ENCODE assay signal across 14 mouse cellular contexts in genomic region chr5:111425813-111426212, GRCm38 (mm10). TPM values are rescaled to one million over a fixed set of nuclear protein-coding genes. Genes with fewer than 3 reads are reported as not detected.
DNase-seq lines count a peak whose midpoint lies in the region; ATAC-seq and TF ChIP-seq lines count a peak whose summit lies in the region.
"Had no signal": no experiment of that assay in that cellular context is flagged by ENCODE, and none has a peak within 500 bp of the region (broad histone marks: within the 10 kb centered on the region; RNA-seq: fewer than 3 reads in every experiment).

No protein-coding gene starts in this region.

- DNase-seq in forebrain, embryonic 11.5 days (ENCODE audit: low spot score): no peak
- DNase-seq in forebrain, embryonic 10.5 days (ENCODE audit: extremely low spot score, low spot score): no peak
- no peak for DNase-seq in forebrain, embryonic 14.5 days (ENCODE audit: low spot score)
- no peak for DNase-seq in midbrain, postnatal 0 days (ENCODE audit: low spot score)
- DNase-seq in lung, adult 2 months: no peak
- DNase-seq in kidney, postnatal 36 days: no peak
- DNase-seq: cerebellum, adult 11-12 months; gastrocnemius, postnatal 25 days; lung, adult 18-20 months; thymus, postnatal 14 days had no signal

- peaks cover 7% of the 10 kb centered on the region for H3K36me3 ChIP-seq in forebrain, embryonic 11.5 days (ENCODE audit: control insufficient read depth, insufficient read depth, low read length)
- H3K36me3 ChIP-seq in forebrain, embryonic 10.5 days (replicated peaks): peaks cover 95% of the 10 kb centered on the region
- H3K36me3 ChIP-seq in forebrain, embryonic 14.5 days (ENCODE audit: control insufficient read depth, insufficient read depth, low read length): peaks cover 78% of the 10 kb centered on the region
- 0 out of 2 replicates have a peak, but pooled peaks cover 2% of the 10 kb centered on the region for H3K36me3 ChIP-seq in hindbrain, embryonic 16.5 days (ENCODE audit: control insufficient read depth, insufficient read depth, low read length)
- H3K36me3 ChIP-seq in midbrain, postnatal 0 days (ENCODE audit: insufficient read depth, low read length): peaks cover 5% of the 10 kb centered on the region; the same call in 1 of the 2 replicates

- TF ChIP-seq CTCF in midbrain, postnatal 0 days (IDR thresholded peaks at IDR 0.05): no peak
- TF ChIP-seq CTCF in lung, adult 2 months (IDR thresholded peaks at IDR 0.05; ENCODE audit: insufficient read depth, low read length): no peak

- H3K4me1 ChIP-seq in forebrain, embryonic 11.5 days (replicated peaks; ENCODE audit: control insufficient read depth, insufficient read depth, low read length): peaks cover 60% of the 10 kb centered on the region
- H3K4me1 ChIP-seq in forebrain, embryonic 10.5 days: peaks cover 98% of the 10 kb centered on the region
- H3K4me1 ChIP-seq in forebrain, embryonic 14.5 days (ENCODE audit: control insufficient read depth, insufficient read depth, low read length): peaks cover 67% of the 10 kb centered on the region
- H3K4me1 ChIP-seq in hindbrain, embryonic 16.5 days (ENCODE audit: control insufficient read depth, insufficient read depth, low read depth, low read length): peaks cover 53% of the 10 kb centered on the region
- H3K4me1 ChIP-seq in midbrain, postnatal 0 days (ENCODE audit: insufficient read depth, low read length): peaks cover 20% of the 10 kb centered on the region
- H3K4me1 ChIP-seq in lung, adult 2 months (ENCODE audit: control insufficient read depth, insufficient read depth, low read length): no peaks in the 10 kb centered on the region
- H3K4me1 ChIP-seq: megakaryocyte, embryonic 14.5 days had no signal

- H3K9ac ChIP-seq in forebrain, embryonic 11.5 days (ENCODE audit: low read length): no peak overlapping the region
- peak overlapping the region; percentile 100 for H3K9ac ChIP-seq in forebrain, embryonic 14.5 days (ENCODE audit: low read length)
- H3K9ac ChIP-seq in hindbrain, embryonic 16.5 days (ENCODE audit: low read depth, low read length): peak overlapping the region; percentile 52
- H3K9ac ChIP-seq in midbrain, postnatal 0 days (replicated peaks; ENCODE audit: low read length, poor library complexity, severe bottlenecking): peak overlapping the region; percentile 55

- H3K27ac ChIP-seq in forebrain, embryonic 11.5 days (ENCODE audit: low read depth, low read length): no peak overlapping the region
- H3K27ac ChIP-seq in forebrain, embryonic 10.5 days: no peak overlapping the region
- H3K27ac ChIP-seq in forebrain, embryonic 14.5 days (ENCODE audit: low read depth, low read length): peak overlapping the region; percentile 31; the same call in 1 of the 2 replicates
- H3K27ac ChIP-seq in hindbrain, embryonic 16.5 days (ENCODE audit: low read depth, low read length): no peak overlapping the region; the same call in 1 of the 2 replicates
- H3K27ac ChIP-seq in midbrain, postnatal 0 days (ENCODE audit: low read depth, low read length): 0 out of 2 replicates have a peak overlapping the region, but pooled peaks have one; percentile 63

- no peak for ATAC-seq in forebrain, embryonic 11.5 days (replicated peaks; ENCODE audit: low FRiP score)
- no peak for ATAC-seq in forebrain, embryonic 14.5 days
- no peak for ATAC-seq in hindbrain, embryonic 16.5 days
- no peak for ATAC-seq in midbrain, postnatal 0 days (ENCODE audit: low FRiP score)
- ATAC-seq in activated CD4-positive, CD25-positive, alpha-beta regulatory T cell, adult 4 months: no peak

- H3K4me2 ChIP-seq in forebrain, embryonic 11.5 days (ENCODE audit: low read depth, low read length, severe bottlenecking): peak overlapping the region; percentile 33
- peak overlapping the region; percentile 96 for H3K4me2 ChIP-seq in forebrain, embryonic 14.5 days (ENCODE audit: low read length)
- H3K4me2 ChIP-seq in hindbrain, embryonic 16.5 days (ENCODE audit: low read length): peak overlapping the region; percentile 67
- peak overlapping the region; percentile 92 for H3K4me2 ChIP-seq in midbrain, postnatal 0 days (ENCODE audit: low read depth, low read length, poor library complexity, severe bottlenecking)

- no peaks in the 10 kb centered on the region for H3K27me3 ChIP-seq in forebrain, embryonic 11.5 days (ENCODE audit: control insufficient read depth, insufficient read depth, low read length)
- H3K27me3 ChIP-seq in forebrain, embryonic 10.5 days (ENCODE audit: poor library complexity, severe bottlenecking): peaks cover 9% of the 10 kb centered on the region
- H3K27me3 ChIP-seq in forebrain, embryonic 14.5 days (replicated peaks; ENCODE audit: control insufficient read depth, insufficient read depth, low read length): no peaks in the 10 kb centered on the region
- H3K27me3 ChIP-seq in hindbrain, embryonic 16.5 days (replicated peaks; ENCODE audit: control insufficient read depth, insufficient read depth, low read length): no peaks in the 10 kb centered on the region
- H3K27me3 ChIP-seq in midbrain, postnatal 0 days (ENCODE audit: insufficient read depth, low read length): no peaks in the 10 kb centered on the region

- 87% methylated on average over 9 of the region's 9 CpGs for WGBS in forebrain, embryonic 11.5 days
- 92% methylated on average over 9 of the region's 9 CpGs for WGBS in forebrain, embryonic 10.5 days
- WGBS in forebrain, embryonic 14.5 days: 62% methylated on average over 9 of the region's 9 CpGs
- WGBS in hindbrain, embryonic 16.5 days: 42% methylated on average over 9 of the region's 9 CpGs
- 36% methylated on average over 9 of the region's 9 CpGs for WGBS in midbrain, postnatal 0 days
- 83% methylated on average over 9 of the region's 9 CpGs for WGBS in lung, adult 2 months

- no peaks in the 10 kb centered on the region for H3K9me3 ChIP-seq in forebrain, embryonic 11.5 days (ENCODE audit: control insufficient read depth, low read length)
- no peaks in the 10 kb centered on the region for H3K9me3 ChIP-seq in forebrain, embryonic 10.5 days
- H3K9me3 ChIP-seq in forebrain, embryonic 14.5 days (replicated peaks; ENCODE audit: control insufficient read depth, low read length): no peaks in the 10 kb centered on the region
- H3K9me3 ChIP-seq in hindbrain, embryonic 16.5 days (ENCODE audit: control insufficient read depth, low read length): no peaks in the 10 kb centered on the region
- H3K9me3 ChIP-seq in midbrain, postnatal 0 days (ENCODE audit: low read length): no peaks in the 10 kb centered on the region

- H3K4me3 ChIP-seq in forebrain, embryonic 11.5 days (ENCODE audit: low read depth, low read length): no peak overlapping the region
- H3K4me3 ChIP-seq in forebrain, embryonic 10.5 days: no peak overlapping the region
- H3K4me3 ChIP-seq in forebrain, embryonic 14.5 days (ENCODE audit: low read depth, low read length): peak overlapping the region; percentile 99
- H3K4me3 ChIP-seq in hindbrain, embryonic 16.5 days (ENCODE audit: low read length): peak overlapping the region; percentile 91
- H3K4me3 ChIP-seq in midbrain, postnatal 0 days (ENCODE audit: low read depth, low read length): peak overlapping the region; percentile 90
- H3K4me3 ChIP-seq in lung, adult 2 months (replicated peaks; ENCODE audit: extremely low read depth, low read depth, low read length): no peak overlapping the region
- H3K4me3 ChIP-seq: megakaryocyte, embryonic 14.5 days had no signal

- no peak for TF ChIP-seq POLR2A in lung, adult 2 months (IDR thresholded peaks at IDR 0.05; ENCODE audit: borderline replicate concordance, extremely low read depth, low read depth, low read length)

RNA-seq across cellular contexts. Expression of gene Mn1, which starts 8.7 kb away (rescaled TPM):
- 50.9 and 51.9 TPM in 2 replicates for polyA plus RNA-seq in forebrain, embryonic 11.5 days (2014; fragmentation: Nextera tagmentation; extraction: Ambion mirVana)
- polyA plus RNA-seq in forebrain, embryonic 10.5 days (2016; fragmentation: Nextera tagmentation; extraction: Ambion mirVana): 36.5 and 40.0 TPM in 2 replicates
- polyA plus RNA-seq in forebrain, embryonic 14.5 days (2014; fragmentation: Nextera tagmentation; extraction: Ambion mirVana): 57.2 and 71.2 TPM in 2 replicates
- 22.3 and 35.8 TPM in 2 replicates for polyA plus RNA-seq in hindbrain, embryonic 16.5 days (2015; fragmentation: Nextera tagmentation; extraction: Ambion mirVana)
- 112 and 139 TPM in 2 replicates for total RNA-seq in midbrain, postnatal 0 days (2014; rRNA removed)
- 49.6 and 49.8 TPM in 2 replicates for polyA plus RNA-seq in midbrain, postnatal 0 days (2015; fragmentation: Nextera tagmentation; extraction: Ambion mirVana)
- polyA plus RNA-seq in lung, adult 2 months (2012; rRNA removed): 4.0 and 6.2 TPM in 2 replicates
- not detected for polyA plus RNA-seq in activated CD4-positive, CD25-positive, alpha-beta regulatory T cell, adult 4 months (2017; shearing (Covaris generic))
- total RNA-seq: neutrophil, adult 5-6 weeks had no signal

Comparison
In these comparisons a context has a peak if more than half of its experiments do, and no peak if none do; other contexts are left out.
1. H3K27ac ChIP-seq: peak in forebrain, embryonic 14.5 days (single experiment) and midbrain, postnatal 0 days (single experiment); none in forebrain, embryonic 11.5 days (single experiment), forebrain, embryonic 10.5 days (single experiment) and hindbrain, embryonic 16.5 days (single experiment).
2. H3K4me3 ChIP-seq: peak in forebrain, embryonic 14.5 days (single experiment), hindbrain, embryonic 16.5 days (single experiment) and midbrain, postnatal 0 days (single experiment); none in forebrain, embryonic 11.5 days (single experiment), forebrain, embryonic 10.5 days (single experiment) and lung, adult 2 months (single experiment).
3. H3K4me2 ChIP-seq: peak in every context shown above with its lines; median percentile 96 in forebrain, embryonic 14.5 days; 92 in midbrain, postnatal 0 days; 67 in hindbrain, embryonic 16.5 days; 33 in forebrain, embryonic 11.5 days.